Mouse (Mus musculus) lung, postnatal 0 days (tissue): Measurements from ENCODE around the gene Fam189b.

Experiments
- CTCF ChIP-seq: IDR thresholded peaks from 2 replicates; pipeline ENCODE4 v1.5.1; 2016; ENCODE audit warnings: antibody characterized with exemption, mild to moderate bottlenecking
- EP300 ChIP-seq: IDR thresholded peaks from 2 replicates; pipeline ENCODE4 v1.6.1; 2016; ENCODE audit warnings: antibody characterized with exemption, mild to moderate bottlenecking, control low read depth

DNA sequence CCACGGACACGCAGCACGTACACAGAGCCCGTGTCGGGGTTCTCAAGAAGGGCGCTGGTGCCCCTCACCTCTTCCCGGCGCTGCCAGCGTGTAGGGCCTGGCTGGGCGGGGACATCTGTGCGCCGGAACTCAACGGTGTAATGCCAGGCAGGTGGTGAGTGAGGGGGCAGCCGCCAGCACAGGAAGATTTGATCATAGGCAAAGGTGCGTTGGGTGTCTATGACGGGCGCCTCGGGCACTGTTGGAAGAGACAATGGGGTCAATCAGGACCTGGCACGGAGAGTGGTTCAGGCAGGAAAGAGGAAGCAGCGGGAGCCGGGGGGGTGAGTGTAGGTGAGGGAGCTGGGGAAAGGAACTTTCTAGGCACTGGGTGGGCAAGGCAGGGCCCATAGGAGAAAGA, 54.7 kb downstream of the Fam189b start:
- TF ChIP-seq CTCF (no peak), EP300 (no peak)
